Mouse (Mus musculus) stomach, embryonic 15.5 days (tissue): ENCODE results near the gene Ssbp2. TPM values are rescaled to one million over a fixed set of nuclear protein-coding genes. Genes with fewer than 3 reads are reported as not detected.

Experiments
- ATAC-seq: fragments of 200-750 bp; cut with Nextera tagmentation; 2 replicates; pipeline ENCODE4 v1.8.0; 2017; ENCODE audit warnings: low read depth, moderate number of reproducible peaks, moderate TSS enrichment; ENCODE audit not compliant: insufficient read depth, low FRiP score
- H3K27ac ChIP-seq: fragments of 300-500 bp; sonication (generic); 2 replicates; pipeline ENCODE4 v1.5.1; 2015; ENCODE audit warnings: mild to moderate bottlenecking, inconsistent platforms
- H3K27me3 ChIP-seq: fragments of 300-500 bp; sonication (generic); replicated peaks from 2 replicates; pipeline ENCODE4 v1.6.1; 2015; ENCODE audit warnings: inconsistent platforms
- H3K36me3 ChIP-seq: fragments of 300-500 bp; sonication (generic); 2 replicates; pipeline ENCODE4 v1.6.1; 2015; ENCODE audit warnings: inconsistent platforms
- H3K4me1 ChIP-seq: fragments of 300-500 bp; sonication (generic); 2 replicates; pipeline ENCODE4 v1.6.1; 2015; ENCODE audit warnings: inconsistent platforms
- H3K4me2 ChIP-seq: fragments of 300-500 bp; sonication (generic); 2 replicates; pipeline ENCODE4 v1.6.1; 2015; ENCODE audit warnings: mild to moderate bottlenecking, inconsistent platforms
- H3K4me3 ChIP-seq: fragments of 300-500 bp; sonication (generic); replicated peaks from 2 replicates; pipeline ENCODE4 v1.5.1; 2015; ENCODE audit warnings: inconsistent platforms
- H3K9ac ChIP-seq: fragments of 300-500 bp; sonication (generic); 2 replicates; pipeline ENCODE4 v1.6.1; 2015; ENCODE audit warnings: inconsistent platforms
- H3K9me3 ChIP-seq: fragments of 300-500 bp; sonication (generic); 2 replicates; pipeline ENCODE4 v1.6.1; 2016; ENCODE audit warnings: inconsistent platforms
- WGBS: fragments of 180-500 bp; shearing (Covaris S2); methylation state at CpG from one replicate; pipeline ENCODE4 v1.1.7; 2015; 5-methylcytosine and 5-hydroxymethylcytosine counted together
- polyA plus RNA-seq: library from polyadenylated mRNA; unstranded; fragments of >200 nt; fragmentation: Nextera tagmentation; extraction: Ambion mirVana; gene quantifications from 2 replicates; pipeline ENCODE4 v1.2.1, GENCODE M21; 2015

Ssbp2 gene
- polyA plus RNA-seq, 1 experiment from 2014 or later, result 114 TPM

- ATAC-seq, result no peak
- 70% methylated on average over 5 of the region's 5 CpGs for WGBS
- Histone ChIP-seq H3K27me3 (no peaks in the 10 kb centered on the region), H3K27ac (no peak overlapping the region), H3K36me3 (no peaks in the 10 kb centered on the region), H3K9me3 (no peaks in the 10 kb centered on the region), H3K4me3 (no peak overlapping the region), H3K4me1 (no peaks in the 10 kb centered on the region), H3K4me2 (no peak overlapping the region), H3K9ac (no peak overlapping the region)
These were observed 83.5 kb downstream of the Ssbp2 start for GRCm38 (mm10) chr13:91543555-91543954.

- WGBS, result 71% methylated on average over 6 of the region's 6 CpGs
- H3K27ac ChIP-seq, result no peak overlapping the region
- no peak overlapping the region for H3K4me2 ChIP-seq
- H3K4me3 ChIP-seq, result no peak overlapping the region
- no peaks in the 10 kb centered on the region for H3K27me3 ChIP-seq
- no peak overlapping the region for H3K9ac ChIP-seq
- no peaks in the 10 kb centered on the region for H3K9me3 ChIP-seq
- H3K36me3 ChIP-seq, result no peaks in the 10 kb centered on the region
- ATAC-seq, result no peak
- no peaks in the 10 kb centered on the region for H3K4me1 ChIP-seq
These were observed 104.0 kb downstream of the Ssbp2 start for GRCm38 (mm10) chr13:91564047-91564446.

- WGBS, result 81% methylated on average over 6 of the region's 6 CpGs
- H3K36me3 ChIP-seq, result no peaks in the 10 kb centered on the region
- H3K9ac ChIP-seq, result no peak overlapping the region
- H3K27me3 ChIP-seq, result no peaks in the 10 kb centered on the region
- no peak for ATAC-seq
- H3K27ac ChIP-seq, result no peak overlapping the region
- H3K9me3 ChIP-seq, result no peaks in the 10 kb centered on the region
- no peak overlapping the region for H3K4me2 ChIP-seq
- no peak overlapping the region for H3K4me3 ChIP-seq
- H3K4me1 ChIP-seq, result no peaks in the 10 kb centered on the region
These were observed 104.7 kb downstream of the Ssbp2 start for GRCm38 (mm10) chr13:91564755-91565154.

GRCm38 (mm10) chr13:91581504-91581903, 121.4 kb downstream of the Ssbp2 start:
- H3K4me3 ChIP-seq, result no peak overlapping the region
- ATAC-seq, result no peak
- no peak overlapping the region for H3K4me2 ChIP-seq
- no peaks in the 10 kb centered on the region for H3K4me1 ChIP-seq
- no peak overlapping the region for H3K9ac ChIP-seq
- no peaks in the 10 kb centered on the region for H3K9me3 ChIP-seq
- no peaks in the 10 kb centered on the region for H3K36me3 ChIP-seq
- H3K27ac ChIP-seq, result no peak overlapping the region
- H3K27me3 ChIP-seq, result no peaks in the 10 kb centered on the region

- ATAC-seq, result no peak
- Histone ChIP-seq H3K36me3 (no peaks in the 10 kb centered on the region), H3K4me2 (no peak overlapping the region), H3K4me1 (no peaks in the 10 kb centered on the region), H3K9ac (no peak overlapping the region), H3K4me3 (no peak overlapping the region), H3K27me3 (no peaks in the 10 kb centered on the region), H3K27ac (no peak overlapping the region), H3K9me3 (no peaks in the 10 kb centered on the region)
These were observed 122.1 kb downstream of the Ssbp2 start for GRCm38 (mm10) chr13:91582212-91582611.

- Histone ChIP-seq H3K4me2 (no peak overlapping the region), H3K4me1 (no peaks in the 10 kb centered on the region), H3K9ac (no peak overlapping the region), H3K36me3 (no peaks in the 10 kb centered on the region), H3K4me3 (no peak overlapping the region), H3K9me3 (no peaks in the 10 kb centered on the region), H3K27me3 (no peaks in the 10 kb centered on the region), H3K27ac (no peak overlapping the region)
- WGBS, result 56% methylated on average over 5 of the region's 5 CpGs
- no peak for ATAC-seq
These were observed 126.3 kb downstream of the Ssbp2 start for GRCm38 (mm10) chr13:91586368-91586767.

- ATAC-seq, result no peak
- H3K36me3 ChIP-seq, result no peaks in the 10 kb centered on the region
- H3K27me3 ChIP-seq, result no peaks in the 10 kb centered on the region
- H3K4me1 ChIP-seq, result no peaks in the 10 kb centered on the region
- no peaks in the 10 kb centered on the region for H3K9me3 ChIP-seq
- H3K9ac ChIP-seq, result no peak overlapping the region
- 70% methylated on average over 2 of the region's 2 CpGs for WGBS
- H3K4me2 ChIP-seq, result no peak overlapping the region
- no peak overlapping the region for H3K4me3 ChIP-seq
- no peak overlapping the region for H3K27ac ChIP-seq
These were observed 128.4 kb downstream of the Ssbp2 start for GRCm38 (mm10) chr13:91588475-91588874.

GRCm38 (mm10) chr13:91591863-91592262, 131.8 kb downstream of the Ssbp2 start:
- H3K27ac ChIP-seq, result no peak overlapping the region
- 70% methylated on average over 4 of the region's 4 CpGs for WGBS
- H3K27me3 ChIP-seq, result no peaks in the 10 kb centered on the region
- no peak overlapping the region for H3K4me2 ChIP-seq
- no peaks in the 10 kb centered on the region for H3K4me1 ChIP-seq
- H3K9ac ChIP-seq, result no peak overlapping the region
- H3K36me3 ChIP-seq, result no peaks in the 10 kb centered on the region
- no peaks in the 10 kb centered on the region for H3K9me3 ChIP-seq
- no peak overlapping the region for H3K4me3 ChIP-seq
- ATAC-seq, result no peak

GRCm38 (mm10) chr13:91595284-91595683, 135.2 kb downstream of the Ssbp2 start:
- H3K4me1 ChIP-seq, result no peaks in the 10 kb centered on the region
- H3K4me2 ChIP-seq, result no peak overlapping the region
- no peak for ATAC-seq
- WGBS, result 89% methylated on average over 1 of the region's 1 CpGs
- no peak overlapping the region for H3K27ac ChIP-seq
- H3K9me3 ChIP-seq, result no peaks in the 10 kb centered on the region
- no peaks in the 10 kb centered on the region for H3K36me3 ChIP-seq
- H3K4me3 ChIP-seq, result no peak overlapping the region
- no peak overlapping the region for H3K9ac ChIP-seq
- no peaks in the 10 kb centered on the region for H3K27me3 ChIP-seq

GRCm38 (mm10) chr13:91599594-91599993, 139.5 kb downstream of the Ssbp2 start:
- H3K4me3 ChIP-seq, result no peak overlapping the region
- no peaks in the 10 kb centered on the region for H3K36me3 ChIP-seq
- no peak overlapping the region for H3K27ac ChIP-seq
- no peaks in the 10 kb centered on the region for H3K27me3 ChIP-seq
- no peaks in the 10 kb centered on the region for H3K9me3 ChIP-seq
- H3K9ac ChIP-seq, result no peak overlapping the region
- no peak for ATAC-seq
- no peak overlapping the region for H3K4me2 ChIP-seq
- H3K4me1 ChIP-seq, result no peaks in the 10 kb centered on the region
- 98% methylated on average over 3 of the region's 3 CpGs for WGBS

GRCm38 (mm10) chr13:91605043-91605840, 145.2 kb downstream of the Ssbp2 start:
- no peak overlapping the region for H3K9ac ChIP-seq
- no peaks in the 10 kb centered on the region for H3K4me1 ChIP-seq
- no peaks in the 10 kb centered on the region for H3K9me3 ChIP-seq
- no peaks in the 10 kb centered on the region for H3K27me3 ChIP-seq
- no peak for ATAC-seq
- WGBS, result 85% methylated on average over 7 of the region's 7 CpGs
- no peaks in the 10 kb centered on the region for H3K36me3 ChIP-seq
- H3K27ac ChIP-seq, result no peak overlapping the region
- H3K4me3 ChIP-seq, result no peak overlapping the region
- H3K4me2 ChIP-seq, result no peak overlapping the region

GRCm38 (mm10) chr13:91610601-91611000, 150.5 kb downstream of the Ssbp2 start:
- Histone ChIP-seq H3K27ac (no peak overlapping the region), H3K9me3 (no peaks in the 10 kb centered on the region), H3K27me3 (no peaks in the 10 kb centered on the region), H3K4me3 (no peak overlapping the region), H3K4me1 (no peaks in the 10 kb centered on the region), H3K4me2 (no peak overlapping the region), H3K36me3 (no peaks in the 10 kb centered on the region), H3K9ac (no peak overlapping the region)
- ATAC-seq, result no peak
- 67% methylated on average over 4 of the region's 4 CpGs for WGBS

- Histone ChIP-seq H3K36me3 (no peaks in the 10 kb centered on the region), H3K27me3 (no peaks in the 10 kb centered on the region), H3K27ac (no peak overlapping the region), H3K4me2 (no peak overlapping the region), H3K9ac (no peak overlapping the region), H3K4me1 (no peaks in the 10 kb centered on the region), H3K9me3 (no peaks in the 10 kb centered on the region), H3K4me3 (no peak overlapping the region)
- no peak for ATAC-seq
- WGBS, result 75% methylated on average over 3 of the region's 3 CpGs
These were observed 151.8 kb downstream of the Ssbp2 start for GRCm38 (mm10) chr13:91611909-91612308.
